Mouse (Mus musculus) embryonic facial prominence, embryonic 11.5 days (tissue): ENCODE data around the gene Bdh1. TPM values are rescaled to one million over a fixed set of nuclear protein-coding genes. Genes with fewer than 3 reads are reported as not detected.

ENCODE experiments used
- ATAC-seq: fragments of 200-750 bp; cut with Nextera tagmentation; replicated peaks from 2 replicates; pipeline ENCODE4 v1.8.0; 2017; ENCODE audit warnings: low read depth; ENCODE audit not compliant: insufficient number of reproducible peaks, low FRiP score, low TSS enrichment
- DNase-seq: peaks from one replicate; pipeline ENCODE4 v3.0.0-alpha.2; 2015; ENCODE audit warnings: low spot score
- H3K27ac ChIP-seq: fragments of 300-500 bp; sonication (generic); replicated peaks from 2 replicates; pipeline ENCODE4 v1.5.1; 2014; ENCODE audit warnings: mild to moderate bottlenecking, low read depth, low read length, control low read depth
- H3K27me3 ChIP-seq: fragments of 300-500 bp; sonication (generic); 2 replicates; pipeline ENCODE4 v1.6.1; 2014; ENCODE audit warnings: mild to moderate bottlenecking, low read length, moderate library complexity, mixed read lengths; ENCODE audit not compliant: control insufficient read depth, insufficient read depth
- H3K36me3 ChIP-seq: fragments of 300-500 bp; sonication (generic); replicated peaks from 2 replicates; pipeline ENCODE4 v1.6.1; 2014; ENCODE audit warnings: low read depth, mild to moderate bottlenecking, low read length, moderate library complexity, mixed read lengths; ENCODE audit not compliant: control insufficient read depth, insufficient read depth
- H3K4me1 ChIP-seq: fragments of 300-500 bp; sonication (generic); 2 replicates; pipeline ENCODE4 v1.6.1; 2014; ENCODE audit warnings: low read length, mixed read lengths; ENCODE audit not compliant: control insufficient read depth, insufficient read depth
- H3K4me2 ChIP-seq: fragments of 300-500 bp; sonication (generic); 2 replicates; pipeline ENCODE4 v1.6.1; 2014; ENCODE audit warnings: low read depth, mild to moderate bottlenecking, control low read depth, low read length, moderate library complexity
- H3K4me3 ChIP-seq: fragments of 300-500 bp; sonication (generic); 2 replicates; pipeline ENCODE4 v1.5.1; 2014; ENCODE audit warnings: low read depth, low read length, control low read depth
- H3K9ac ChIP-seq: fragments of 300-500 bp; sonication (generic); replicated peaks from 2 replicates; pipeline ENCODE4 v1.6.1; 2014; ENCODE audit warnings: mild to moderate bottlenecking, control low read depth, low read length
- H3K9me3 ChIP-seq: fragments of 300-500 bp; sonication (generic); replicated peaks from 2 replicates; pipeline ENCODE4 v1.6.1; 2016; ENCODE audit warnings: mild to moderate bottlenecking, low read length, inconsistent platforms, mixed read lengths; ENCODE audit not compliant: control insufficient read depth
- WGBS: fragments of 180-500 bp; shearing (Covaris S2); extraction: QIAGEN DNeasy Blood & Tissue Kit; methylation state at CpG from one replicate; pipeline ENCODE4 v1.1.7; 2014; 5-methylcytosine and 5-hydroxymethylcytosine counted together
- polyA plus RNA-seq: library from polyadenylated mRNA; unstranded; fragments of >200 nt; fragmentation: Nextera tagmentation; extraction: Ambion mirVana; gene quantifications from 2 replicates; pipeline ENCODE4 v1.2.1, GENCODE M21; 2014

Gene Bdh1
- polyA plus RNA-seq, 1 experiment from 2014 or later = 18.8 TPM

GRCm38 (mm10) chr16:31446067-31446853, 24.2 kb downstream of the Bdh1 start:
- 76% methylated on average over 15 of the region's 15 CpGs for WGBS

GRCm38 (mm10) chr16:31449973-31450372, 27.9 kb downstream of the Bdh1 start:
- no peak overlapping the region for H3K27ac ChIP-seq

More at GRCm38 (mm10) chr16:31446067-31446853, 24.2 kb downstream of the Bdh1 start:
- no peak for DNase-seq
- no peaks in the 10 kb centered on the region for H3K36me3 ChIP-seq
- H3K4me3 ChIP-seq = no peak overlapping the region
- no peaks in the 10 kb centered on the region for H3K27me3 ChIP-seq
- H3K27ac ChIP-seq = no peak overlapping the region
- H3K9ac ChIP-seq = no peak overlapping the region
- ATAC-seq = no peak
- H3K4me1 ChIP-seq = no peaks in the 10 kb centered on the region
- H3K9me3 ChIP-seq = no peaks in the 10 kb centered on the region
- H3K4me2 ChIP-seq = no peak overlapping the region

GRCm38 (mm10) chr16:31451235-31451634, 29.2 kb downstream of the Bdh1 start:
- no peaks in the 10 kb centered on the region for H3K36me3 ChIP-seq
- no peak overlapping the region for H3K4me2 ChIP-seq
- no peak for ATAC-seq
- WGBS = 72% methylated on average over 3 of the region's 3 CpGs
- no peak for DNase-seq
- no peaks in the 10 kb centered on the region for H3K9me3 ChIP-seq
- H3K4me3 ChIP-seq = no peak overlapping the region
- no peaks in the 10 kb centered on the region; the same call in 1 of the 2 replicates for H3K4me1 ChIP-seq
- H3K27me3 ChIP-seq = no peaks in the 10 kb centered on the region
- H3K27ac ChIP-seq = no peak overlapping the region
- no peak overlapping the region for H3K9ac ChIP-seq

More at GRCm38 (mm10) chr16:31449973-31450372, 27.9 kb downstream of the Bdh1 start:
- DNase-seq (no peak), ATAC-seq (no peak)
- Histone ChIP-seq H3K27me3 (no peaks in the 10 kb centered on the region), H3K9me3 (no peaks in the 10 kb centered on the region), H3K36me3 (no peaks in the 10 kb centered on the region), H3K9ac (no peak overlapping the region), H3K4me1 (no peaks in the 10 kb centered on the region; the same call in 1 of the 2 replicates), H3K4me3 (no peak overlapping the region), H3K4me2 (no peak overlapping the region)
- WGBS = 73% methylated on average over 4 of the region's 4 CpGs

GRCm38 (mm10) chr16:31452467-31452866, 30.4 kb downstream of the Bdh1 start:
- Histone ChIP-seq H3K36me3 (no peaks in the 10 kb centered on the region), H3K4me3 (no peak overlapping the region), H3K4me1 (no peaks in the 10 kb centered on the region; the same call in 1 of the 2 replicates), H3K4me2 (no peak overlapping the region), H3K9ac (no peak overlapping the region), H3K27me3 (no peaks in the 10 kb centered on the region), H3K27ac (no peak overlapping the region), H3K9me3 (no peaks in the 10 kb centered on the region)
- no peak for ATAC-seq
- DNase-seq = no peak
- 71% methylated on average over 5 of the region's 7 CpGs for WGBS

GRCm38 (mm10) chr16:31454013-31454412, 31.9 kb downstream of the Bdh1 start:
- no peaks in the 10 kb centered on the region for H3K36me3 ChIP-seq
- no peak overlapping the region for H3K4me3 ChIP-seq
- H3K27ac ChIP-seq = no peak overlapping the region
- ATAC-seq (no peak), DNase-seq (no peak)
- WGBS = 83% methylated on average over 4 of the region's 4 CpGs
- H3K4me2 ChIP-seq = no peak overlapping the region
- H3K9me3 ChIP-seq = no peaks in the 10 kb centered on the region
- no peaks in the 10 kb centered on the region; the same call in 1 of the 2 replicates for H3K4me1 ChIP-seq
- no peaks in the 10 kb centered on the region for H3K27me3 ChIP-seq
- H3K9ac ChIP-seq = no peak overlapping the region

GRCm38 (mm10) chr16:31455276-31456045, 33.4 kb downstream of the Bdh1 start:
- H3K27ac ChIP-seq = no peak overlapping the region
- no peak overlapping the region for H3K9ac ChIP-seq
- ATAC-seq (no peak), DNase-seq (no peak)
- H3K36me3 ChIP-seq = no peaks in the 10 kb centered on the region
- H3K27me3 ChIP-seq = no peaks in the 10 kb centered on the region
- no peaks in the 10 kb centered on the region for H3K9me3 ChIP-seq
- no peaks in the 10 kb centered on the region; the same call in 1 of the 2 replicates for H3K4me1 ChIP-seq
- no peak overlapping the region for H3K4me3 ChIP-seq
- 65% methylated on average over 21 of the region's 21 CpGs for WGBS
- no peak overlapping the region for H3K4me2 ChIP-seq

- ATAC-seq (peak; percentile 58; the same call in 1 of the 2 replicates), DNase-seq (peak; percentile 94)
- Histone ChIP-seq H3K4me3 (peak overlapping the region; percentile 35), H3K27ac (peak overlapping the region; percentile 44), H3K4me2 (peak overlapping the region; percentile 64), H3K27me3 (no peaks in the 10 kb centered on the region; the same call in 1 of the 2 replicates), H3K36me3 (no peaks in the 10 kb centered on the region), H3K9me3 (no peaks in the 10 kb centered on the region), H3K4me1 (no peaks in the 10 kb centered on the region; the same call in 1 of the 2 replicates), H3K9ac (peak overlapping the region; percentile 75)
- 5% methylated on average over 17 of the region's 17 CpGs for WGBS
Observed at GRCm38 (mm10) chr16:31458229-31458918, 36.3 kb downstream of the Bdh1 start.
